Mouse (Mus musculus) ES-E14 (cell line): Measurements from ENCODE around the gene Tpgs1. TPM values are rescaled to one million over a fixed set of nuclear protein-coding genes. Genes with fewer than 3 reads are reported as not detected.
A peak's percentile ranks its signal among the peaks of the same experiment; 100 is the strongest.

Experiments used
- DNase-seq: peaks from one replicate; pipeline ENCODE4 v3.0.0-alpha.2; 2013; ENCODE audit warnings: low read depth, low spot score
- H3K27ac ChIP-seq: 2 replicates; pipeline ENCODE4 v1.5.1; 2012; ENCODE audit warnings: low read depth, mild to moderate bottlenecking, low read length, moderate library complexity, mixed read lengths; ENCODE audit not compliant: poor library complexity, insufficient read depth, severe bottlenecking
- H3K36me3 ChIP-seq: 2 replicates; pipeline ENCODE4 v1.6.1; 2012; ENCODE audit warnings: mild to moderate bottlenecking, low read length, moderate library complexity, mixed read lengths; ENCODE audit not compliant: control insufficient read depth, poor library complexity, insufficient read depth, severe bottlenecking
- H3K4me1 ChIP-seq, 2 experiments: fragments of 150-350 bp in 1 of 2; sonication (generic) in 1 of 2; 2 replicates each; pipeline ENCODE4 v1.6.1; 2012; ENCODE audit warnings: low read length in 2 of 2, mild to moderate bottlenecking in 1 of 2, mixed read lengths in 1 of 2; ENCODE audit not compliant: control insufficient read depth in 2 of 2, insufficient read depth in 2 of 2, poor library complexity in 1 of 2
- H3K4me3 ChIP-seq, 2 experiments: fragments of 150-350 bp in 1 of 2; sonication (generic) in 1 of 2; 2 replicates each; pipeline ENCODE4 v1.5.1; 2012; ENCODE audit warnings: low read length in 2 of 2, low read depth in 1 of 2, mild to moderate bottlenecking in 1 of 2, mixed read lengths in 1 of 2; ENCODE audit not compliant: insufficient read depth in 1 of 2, poor library complexity in 1 of 2, severe bottlenecking in 1 of 2
- H3K9ac ChIP-seq: 2 replicates; pipeline ENCODE4 v1.6.1; 2012; ENCODE audit warnings: low read depth, mild to moderate bottlenecking, low read length, mixed read lengths; ENCODE audit not compliant: poor library complexity, insufficient read depth, severe bottlenecking
- H3K9me3 ChIP-seq: fragments of 150-350 bp; sonication (generic); 2 replicates; pipeline ENCODE4 v1.6.1; 2012; ENCODE audit warnings: low read depth, mild to moderate bottlenecking, low read length; ENCODE audit not compliant: control insufficient read depth, insufficient read depth
- CHD2 ChIP-seq: IDR thresholded peaks from 2 replicates; pipeline ENCODE4 v1.6.1; 2014; ENCODE audit warnings: mild to moderate bottlenecking, low read depth, low read length, inconsistent platforms
- HCFC1 ChIP-seq: IDR thresholded peaks from 2 replicates; pipeline ENCODE4 v1.6.1; 2012; ENCODE audit warnings: low read length, inconsistent platforms, borderline replicate concordance; ENCODE audit not compliant: insufficient read depth
- MAFK ChIP-seq: IDR thresholded peaks from 2 replicates; pipeline ENCODE4 v1.6.1; 2014; ENCODE audit warnings: mild to moderate bottlenecking, low read depth, low read length, inconsistent platforms; ENCODE audit not compliant: insufficient read depth
- ZC3H11A ChIP-seq: IDR thresholded peaks from 2 replicates; pipeline ENCODE4 v1.6.1; 2012; ENCODE audit warnings: low read depth, mild to moderate bottlenecking, inconsistent platforms, low read length, borderline replicate concordance
- ZNF384 ChIP-seq: IDR thresholded peaks from 2 replicates; pipeline ENCODE4 v1.6.1; 2012; ENCODE audit warnings: low read depth, low read length, inconsistent platforms
- in situ Hi-C, 2 experiments: fragments of 600-800 bp; cut with MboI; formaldehyde crosslinking; loops; one replicate each; pipeline ENCODE4 v1.15.1; 2025; ENCODE audit warnings: low sequenced_read_pairs in 2 of 2, inconsistent platforms in 1 of 2; ENCODE audit not compliant: unreplicated experiment in 2 of 2
- total RNA-seq: library from RNA; depleted of rRNA; stranded (reverse); fragments of 300-350 nt; gene quantifications from 2 replicates; pipeline ENCODE4 v1.2.3, GENCODE M21; 2012

The Tpgs1 gene
- total RNA-seq, 1 experiment = 29.9 TPM

DNA sequence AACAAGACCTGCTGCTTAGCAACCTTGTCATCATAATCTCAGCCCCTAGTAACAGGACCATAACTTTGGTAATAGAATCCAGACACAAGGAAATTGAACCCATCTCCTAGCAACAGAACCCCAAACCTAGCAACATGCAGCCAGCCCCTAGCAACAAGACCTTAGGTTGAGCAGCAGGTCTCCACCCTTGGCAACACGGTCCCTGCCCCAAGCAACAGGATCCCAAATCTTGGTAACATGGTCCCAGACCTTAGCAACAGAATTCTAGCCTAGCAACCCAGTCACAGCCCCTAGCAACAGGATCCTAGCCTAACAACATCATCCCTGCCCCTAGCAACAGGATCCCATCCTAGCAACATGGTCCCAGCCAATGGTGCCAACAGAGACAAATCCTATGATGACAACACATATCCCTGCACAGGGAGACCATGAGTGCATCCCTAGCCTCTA lies 14.2 kb upstream of the Tpgs1 start:
- Histone ChIP-seq H3K9ac (no peak overlapping the region), H3K36me3 (no peaks in the 10 kb centered on the region), H3K27ac (no peak overlapping the region), H3K4me1 (no peaks in the 10 kb centered on the region; a peak in 1 of 4 replicates), H3K4me3 (no peak overlapping the region), H3K9me3 (no peaks in the 10 kb centered on the region)
- no peak for DNase-seq
- in situ Hi-C loops = loop anchor here in 1 of 2 experiments (10.0 kb wide), 1 partner anchor 60 kb away; no protein-coding TSS in a partner anchor
- no peak for TF ChIP-seq HCFC1
- no peak for TF ChIP-seq ZC3H11A
- TF ChIP-seq ZNF384 = no peak
- TF ChIP-seq MAFK = no peak
- TF ChIP-seq CHD2 = no peak

DNA sequence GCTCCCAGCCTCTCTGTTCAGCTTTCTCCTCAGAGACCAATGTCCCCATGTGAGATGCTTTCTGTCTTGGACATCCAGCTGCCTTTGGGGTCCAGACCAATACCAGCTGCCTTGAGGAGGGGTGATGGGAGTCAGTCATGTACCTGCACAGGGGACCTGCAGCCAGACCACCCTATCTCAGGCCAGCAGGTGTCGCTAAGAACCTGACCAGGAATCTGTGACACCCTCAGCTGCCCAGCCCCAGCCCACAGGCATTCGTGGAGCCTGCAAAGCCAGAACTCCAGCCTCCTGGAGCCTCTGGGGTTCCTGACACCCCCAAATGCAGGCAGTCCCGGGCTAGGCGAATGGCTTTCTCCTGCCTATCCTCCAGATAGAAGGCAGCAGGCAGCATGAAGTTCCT lies 10.3 kb upstream of the Tpgs1 start:
- no peak for TF ChIP-seq ZNF384
- TF ChIP-seq HCFC1 = no peak
- TF ChIP-seq CHD2 = no peak
- TF ChIP-seq MAFK = no peak
- TF ChIP-seq ZC3H11A = no peak

DNA sequence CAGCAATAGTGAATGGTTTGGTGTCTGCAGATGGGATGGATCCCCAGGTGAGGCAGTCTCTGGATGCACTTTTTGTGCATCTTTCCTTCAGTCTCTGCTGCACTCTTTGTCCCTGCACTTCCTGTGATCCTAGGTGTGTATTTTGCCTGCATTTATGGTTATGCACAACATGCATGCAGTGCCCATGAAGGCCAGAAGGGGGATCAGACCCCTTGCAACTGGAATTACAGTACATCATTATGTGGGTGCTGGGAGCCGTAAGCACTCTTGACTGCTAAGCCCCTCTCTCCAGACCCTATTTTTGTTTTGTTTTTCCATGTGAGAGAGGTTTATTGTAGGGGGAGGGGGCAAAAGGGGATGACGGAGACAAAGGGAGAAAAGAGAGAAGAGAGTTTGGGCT lies 8.9 kb upstream of the Tpgs1 start:
- Histone ChIP-seq H3K4me1 (peaks cover 4 to 25% of the 10 kb centered on the region in 2 experiments; a peak in 3 of 4 replicates), H3K9me3 (no peaks in the 10 kb centered on the region), H3K27ac (no peak overlapping the region), H3K36me3 (no peaks in the 10 kb centered on the region), H3K9ac (no peak overlapping the region), H3K4me3 (no peak overlapping the region)
- DNase-seq = no peak
- in situ Hi-C loops = no loop called here
- no peak for TF ChIP-seq ZC3H11A
- no peak for TF ChIP-seq HCFC1
- no peak for TF ChIP-seq ZNF384
- TF ChIP-seq MAFK = no peak
- no peak for TF ChIP-seq CHD2

More for the DNA sequence above, 10.3 kb upstream of the Tpgs1 start:
- Histone ChIP-seq H3K36me3 (no peaks in the 10 kb centered on the region), H3K9me3 (no peaks in the 10 kb centered on the region), H3K27ac (no peak overlapping the region), H3K9ac (no peak overlapping the region), H3K4me1 (peaks cover 2 to 14% of the 10 kb centered on the region in 2 experiments; a peak in 2 of 4 replicates), H3K4me3 (no peak overlapping the region)
- no peak for DNase-seq
- in situ Hi-C loops = loop anchor here in 1 of 2 experiments (10.0 kb wide), 1 partner anchor 64 kb away; no protein-coding TSS in a partner anchor

DNA sequence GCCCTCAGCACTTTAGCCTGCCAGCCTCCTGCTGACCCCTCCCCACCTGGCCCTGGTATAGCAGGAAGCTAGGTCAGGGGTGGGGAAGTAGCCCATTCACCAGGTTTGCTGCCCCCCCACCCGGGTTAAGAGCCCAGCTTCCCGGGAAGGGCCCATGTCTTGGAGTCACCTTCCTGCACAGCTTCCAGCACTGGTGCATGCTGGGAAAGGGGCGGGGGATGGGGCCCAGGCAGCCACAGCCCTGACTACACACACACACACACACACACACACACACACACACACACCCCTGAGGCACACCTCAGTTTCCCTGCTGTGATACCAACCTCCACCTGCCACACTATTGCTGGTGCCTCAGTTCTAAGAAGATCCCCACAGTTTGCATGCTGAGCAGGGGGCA lies 7.3 kb upstream of the Tpgs1 start:
- in situ Hi-C loops = no loop called here
- H3K4me3 ChIP-seq = peak overlapping the region; percentile 38 to 46; a peak in 3 of 4 replicates

More for the DNA sequence above, 7.3 kb upstream of the Tpgs1 start:
- no peak for DNase-seq
- peak overlapping the region; percentile 27; the same call in 1 of the 2 replicates for H3K27ac ChIP-seq
- peak overlapping the region; percentile 52; the same call in 1 of the 2 replicates for H3K9ac ChIP-seq
- TF ChIP-seq ZNF384 (no peak), MAFK (no peak), CHD2 (no peak), HCFC1 (no peak), ZC3H11A (no peak)
- peaks cover 4 to 25% of the 10 kb centered on the region in 2 experiments; a peak in 3 of 4 replicates for H3K4me1 ChIP-seq
- no peaks in the 10 kb centered on the region for H3K9me3 ChIP-seq
- no peaks in the 10 kb centered on the region for H3K36me3 ChIP-seq
